Mouse (Mus musculus) embryonic facial prominence, embryonic 10.5 days (tissue): ENCODE data around the gene Pax7. TPM values are rescaled to one million over a fixed set of nuclear protein-coding genes. Genes with fewer than 3 reads are reported as not detected.
A peak's percentile ranks its signal among the peaks of the same experiment; 100 is the strongest.

Source experiments
- DNase-seq: peaks from one replicate; pipeline ENCODE4 v3.0.0-alpha.2; 2017; ENCODE audit warnings: low spot score
- H3K27ac ChIP-seq: fragments of 300-500 bp; sonication (generic); replicated peaks from 2 replicates; pipeline ENCODE4 v1.5.1; 2016; ENCODE audit warnings: mild to moderate bottlenecking
- H3K27me3 ChIP-seq: fragments of 300-500 bp; sonication (generic); replicated peaks from 2 replicates; pipeline ENCODE4 v1.6.1; 2016; ENCODE audit warnings: low read depth, mild to moderate bottlenecking; ENCODE audit not compliant: poor library complexity, severe bottlenecking
- H3K36me3 ChIP-seq: fragments of 300-500 bp; sonication (generic); replicated peaks from 2 replicates; pipeline ENCODE4 v1.6.1; 2016; ENCODE audit warnings: mild to moderate bottlenecking, moderate library complexity
- H3K4me1 ChIP-seq: fragments of 300-500 bp; sonication (generic); 2 replicates; pipeline ENCODE4 v1.6.1; 2016
- H3K4me3 ChIP-seq: fragments of 300-500 bp; sonication (generic); 2 replicates; pipeline ENCODE4 v1.5.1; 2016; ENCODE audit warnings: mild to moderate bottlenecking, moderate library complexity
- H3K9me3 ChIP-seq: fragments of 300-500 bp; sonication (generic); 2 replicates; pipeline ENCODE4 v1.6.1; 2016; ENCODE audit warnings: mild to moderate bottlenecking
- WGBS: fragments of 180-500 bp; shearing (Covaris S2); methylation state at CpG from one replicate; pipeline ENCODE4 v1.1.7; 2016; 5-methylcytosine and 5-hydroxymethylcytosine counted together
- polyA plus RNA-seq: library from polyadenylated mRNA; unstranded; fragments of >200 nt; fragmentation: Nextera tagmentation; extraction: Ambion mirVana; gene quantifications from 2 replicates; pipeline ENCODE4 v1.2.1, GENCODE M21; 2016

The Pax7 gene
- polyA plus RNA-seq, result 1.5 and 2.6 TPM in 2 replicates

DNA sequence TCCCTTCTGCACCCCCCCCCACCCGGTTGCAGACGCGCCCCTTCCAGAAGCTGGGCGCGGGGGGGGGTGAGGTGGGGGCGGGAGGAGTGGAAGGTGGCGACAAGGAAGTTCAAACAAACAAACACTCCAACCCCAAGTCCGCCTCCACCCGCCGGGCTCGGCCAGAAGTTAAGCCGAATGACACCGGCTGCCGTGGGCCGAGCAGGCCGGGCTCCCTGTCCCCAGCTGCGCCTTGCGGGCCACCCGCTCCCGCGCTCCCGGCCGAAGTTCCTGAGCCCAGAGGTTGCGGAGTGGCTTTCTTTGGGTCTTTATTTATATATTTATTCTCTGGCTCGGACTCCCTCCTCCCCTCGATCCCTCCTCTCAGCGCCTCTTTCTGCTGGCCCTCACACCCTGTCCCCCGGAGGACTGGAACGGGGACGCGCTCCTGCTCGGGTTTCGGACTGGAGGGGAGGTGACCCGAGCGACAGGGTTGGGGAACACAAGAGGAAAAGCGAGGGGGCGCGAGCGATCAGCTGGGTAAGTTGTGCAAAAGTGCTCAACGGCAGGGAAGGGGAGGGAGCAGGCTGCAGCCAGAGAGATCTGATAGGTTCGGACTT lies at the start of gene Pax7:
TSS of gene Pax7 (minus strand) at position 493 of the 599 bp plus-strand sequence.
- H3K36me3 ChIP-seq, result no peaks in the 10 kb centered on the region
- peak within 1 kb of the TSS; percentile 82 for H3K27ac ChIP-seq
- WGBS, result under 1% methylated on average over 37 of the region's 41 CpGs
- peaks cover 100% of the 10 kb centered on the region for H3K27me3 ChIP-seq
- peak; percentile 75 for DNase-seq
- H3K4me3 ChIP-seq, result peak within 1 kb of the TSS; percentile 59
- peaks cover 76% of the 10 kb centered on the region for H3K4me1 ChIP-seq
- H3K9me3 ChIP-seq, result no peaks in the 10 kb centered on the region

DNA sequence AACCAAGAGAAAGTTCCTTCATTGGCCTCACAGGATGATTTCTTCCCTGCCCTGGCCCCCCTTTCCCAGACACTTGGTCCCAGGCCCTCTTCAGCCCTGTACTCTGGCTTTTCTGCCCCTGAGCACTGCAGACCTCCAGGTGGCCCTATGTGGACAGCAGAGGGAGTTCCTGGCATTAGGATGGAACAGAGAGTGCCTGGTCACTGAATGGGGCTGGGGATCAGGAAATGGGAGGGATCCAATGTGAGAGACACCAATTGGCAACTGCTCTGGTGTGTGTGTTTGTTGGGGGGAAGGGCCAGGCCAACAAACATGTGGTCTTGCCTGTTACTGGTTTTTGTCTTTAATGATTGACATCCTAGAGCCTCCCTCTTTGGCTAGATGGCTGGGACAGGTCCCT lies 48.5 kb upstream of the Pax7 start:
- Histone ChIP-seq H3K36me3 (no peaks in the 10 kb centered on the region), H3K4me3 (no peak overlapping the region), H3K27me3 (no peaks in the 10 kb centered on the region), H3K4me1 (no peaks in the 10 kb centered on the region), H3K9me3 (no peaks in the 10 kb centered on the region), H3K27ac (no peak overlapping the region)
- DNase-seq, result no peak

DNA sequence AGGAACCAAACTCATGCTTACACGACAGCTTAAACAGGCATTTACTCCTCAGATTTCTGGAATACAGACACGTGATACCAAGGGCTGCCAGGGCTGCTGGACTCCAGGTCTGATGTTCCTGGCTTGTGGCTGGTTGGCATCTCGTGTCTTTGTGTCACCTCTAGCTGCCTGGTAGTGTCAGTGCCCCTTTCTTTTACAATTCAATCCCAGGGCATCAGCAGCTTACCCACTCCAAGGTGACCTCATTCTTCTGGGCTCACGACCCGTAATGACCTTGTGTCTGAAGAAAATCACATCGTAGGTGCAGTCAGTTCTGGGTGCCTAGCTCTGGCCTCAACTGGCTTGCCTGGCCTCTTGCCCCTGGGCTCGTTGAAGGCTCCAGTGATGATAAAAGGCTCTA lies 46.0 kb upstream of the Pax7 start:
- WGBS, result 70% methylated on average over 7 of the region's 7 CpGs
- H3K27ac ChIP-seq, result no peak overlapping the region
- DNase-seq, result no peak

DNA sequence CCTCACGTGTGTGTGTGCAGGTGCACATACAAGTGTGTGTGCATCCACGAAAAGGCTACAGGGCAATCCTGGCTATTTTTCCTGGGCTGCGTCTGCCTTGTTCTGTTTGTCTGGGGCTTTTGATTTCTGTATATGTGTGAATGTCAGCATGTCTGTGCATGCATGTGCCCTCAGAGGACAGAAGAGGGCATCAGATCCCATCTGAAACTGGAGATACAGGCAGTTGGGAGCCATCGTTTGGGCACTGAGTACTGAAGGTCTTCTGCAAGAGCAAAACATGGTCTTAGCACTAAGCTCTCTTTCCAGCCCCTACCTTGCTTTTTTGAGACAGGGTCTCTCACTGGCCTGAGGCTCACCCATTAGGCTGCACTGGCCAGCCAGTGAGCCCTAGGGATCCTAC lies 45.1 kb upstream of the Pax7 start:
- H3K36me3 ChIP-seq, result no peaks in the 10 kb centered on the region
- 0 out of 2 replicates have a peak, but pooled peaks cover 2% of the 10 kb centered on the region for H3K4me1 ChIP-seq
- WGBS, result 69% methylated on average over 4 of the region's 4 CpGs
- H3K4me3 ChIP-seq, result no peak overlapping the region
- H3K9me3 ChIP-seq, result no peaks in the 10 kb centered on the region
- no peak overlapping the region for H3K27ac ChIP-seq
- no peak for DNase-seq
- 0 out of 2 replicates have a peak, but pooled peaks cover 4% of the 10 kb centered on the region for H3K27me3 ChIP-seq

More for the DNA sequence above, 46.0 kb upstream of the Pax7 start:
- Histone ChIP-seq H3K36me3 (no peaks in the 10 kb centered on the region), H3K9me3 (no peaks in the 10 kb centered on the region), H3K4me1 (0 out of 2 replicates have a peak, but pooled peaks cover 2% of the 10 kb centered on the region), H3K4me3 (no peak overlapping the region), H3K27me3 (0 out of 2 replicates have a peak, but pooled peaks cover 4% of the 10 kb centered on the region)

DNA sequence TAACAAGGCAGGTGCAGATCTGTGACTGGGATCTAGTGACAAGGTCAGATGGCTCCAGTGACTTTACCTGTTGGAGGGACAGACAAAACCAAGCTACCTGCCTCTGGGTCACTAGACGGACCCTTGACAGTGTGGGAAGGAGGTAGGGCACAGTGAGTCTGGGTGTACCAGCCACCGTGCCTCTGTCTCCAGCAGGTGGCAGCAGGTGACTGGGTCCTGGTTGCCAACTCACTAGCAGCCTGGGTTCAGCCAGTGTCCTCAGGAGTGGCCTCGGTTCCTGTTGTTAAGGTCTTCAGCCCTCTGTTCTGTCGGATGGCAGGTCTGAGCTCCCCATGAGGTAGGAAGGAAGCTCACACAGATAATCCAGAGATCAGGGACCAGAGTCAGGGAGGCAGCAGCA lies 43.9 kb upstream of the Pax7 start:
- Histone ChIP-seq H3K4me1 (0 out of 2 replicates have a peak, but pooled peaks cover 6% of the 10 kb centered on the region), H3K9me3 (no peaks in the 10 kb centered on the region), H3K36me3 (no peaks in the 10 kb centered on the region), H3K4me3 (no peak overlapping the region), H3K27me3 (0 out of 2 replicates have a peak, but pooled peaks cover 6% of the 10 kb centered on the region), H3K27ac (no peak overlapping the region)
- peak; percentile 81 for DNase-seq
- WGBS, result 8% methylated on average over 4 of the region's 4 CpGs

DNA sequence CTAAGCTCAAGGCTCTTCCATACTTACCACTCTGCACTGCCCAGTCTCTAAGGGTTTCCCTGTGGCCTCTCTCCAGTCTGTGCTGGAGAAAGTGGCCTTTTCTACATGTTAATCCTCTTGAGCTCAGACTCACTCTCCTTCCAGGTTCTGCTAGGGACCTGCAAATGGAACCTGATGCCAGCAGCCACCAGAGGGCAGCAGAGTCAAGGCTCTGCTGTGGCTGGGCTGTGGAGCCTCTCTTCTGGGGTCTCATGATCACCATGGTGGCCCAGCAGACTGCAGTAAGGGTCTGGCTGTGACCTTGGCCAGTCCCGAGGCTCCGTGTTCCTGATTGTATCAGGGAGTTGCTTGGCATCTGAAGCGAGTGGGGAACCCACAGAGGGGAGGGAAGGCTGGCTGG lies 39.3 kb upstream of the Pax7 start:
- WGBS, result 6% methylated on average over 3 of the region's 3 CpGs
- Histone ChIP-seq H3K4me3 (no peak overlapping the region), H3K27me3 (peaks cover 19% of the 10 kb centered on the region; the same call in 1 of the 2 replicates), H3K27ac (no peak overlapping the region), H3K36me3 (no peaks in the 10 kb centered on the region), H3K4me1 (0 out of 2 replicates have a peak, but pooled peaks cover 9% of the 10 kb centered on the region), H3K9me3 (0 out of 2 replicates have a peak, but pooled peaks cover 4% of the 10 kb centered on the region)
- DNase-seq, result peak; percentile 84

DNA sequence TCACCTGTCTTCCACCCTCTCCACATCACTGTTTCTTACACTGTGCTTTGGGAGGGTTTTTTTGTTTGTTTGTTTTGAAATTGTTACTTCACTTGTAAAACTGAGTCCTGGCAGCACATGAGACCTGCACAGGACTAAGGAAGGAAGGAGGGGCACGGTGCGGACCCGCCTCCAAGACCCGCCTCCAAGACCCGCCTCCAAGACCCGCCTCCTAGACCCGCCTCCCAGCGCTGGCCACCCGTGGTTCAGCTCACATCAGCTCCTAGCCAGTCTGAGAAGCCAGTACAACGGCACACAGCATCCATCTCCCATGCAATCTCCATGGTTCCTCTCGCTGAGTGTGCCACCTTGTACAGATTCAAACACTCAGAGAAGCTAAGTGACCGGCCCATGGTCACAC lies 38.4 kb upstream of the Pax7 start:
- H3K27ac ChIP-seq, result no peak overlapping the region
- peak; percentile 53 for DNase-seq
- 24% methylated on average over 12 of the region's 12 CpGs for WGBS

DNA sequence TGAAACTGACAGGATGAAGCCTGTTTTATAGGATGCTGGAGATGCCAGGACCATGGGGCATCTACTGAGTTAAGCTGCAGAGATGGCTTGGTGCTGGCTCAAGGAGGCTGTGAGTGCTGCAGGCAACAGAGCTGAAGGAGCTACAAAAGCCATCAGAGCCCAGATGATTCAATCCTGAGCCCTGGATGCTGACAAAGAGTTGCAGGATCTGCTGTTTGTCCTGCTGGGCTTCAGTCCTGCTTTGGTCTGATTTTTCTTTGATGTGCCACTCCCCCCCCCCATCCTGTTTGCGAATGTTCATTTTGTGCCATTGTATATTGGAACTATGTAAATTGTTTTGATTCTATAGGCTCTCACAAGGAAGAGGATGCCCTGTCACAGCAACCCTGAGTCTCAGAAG lies 29.9 kb upstream of the Pax7 start:
- DNase-seq, result no peak
- H3K36me3 ChIP-seq, result no peaks in the 10 kb centered on the region
- H3K9me3 ChIP-seq, result 0 out of 2 replicates have a peak, but pooled peaks cover 1% of the 10 kb centered on the region
- no peak overlapping the region for H3K27ac ChIP-seq
- H3K4me3 ChIP-seq, result no peak overlapping the region
- peaks cover 4% of the 10 kb centered on the region for H3K27me3 ChIP-seq
- H3K4me1 ChIP-seq, result no peaks in the 10 kb centered on the region
- WGBS, result 81% methylated on average over 1 of the region's 1 CpGs

More for the DNA sequence above, 38.4 kb upstream of the Pax7 start:
- 0 out of 2 replicates have a peak, but pooled peaks cover 4% of the 10 kb centered on the region for H3K9me3 ChIP-seq
- no peak overlapping the region for H3K4me3 ChIP-seq
- H3K27me3 ChIP-seq, result peaks cover 19% of the 10 kb centered on the region; the same call in 1 of the 2 replicates
- no peaks in the 10 kb centered on the region for H3K36me3 ChIP-seq
- H3K4me1 ChIP-seq, result 0 out of 2 replicates have a peak, but pooled peaks cover 9% of the 10 kb centered on the region

DNA sequence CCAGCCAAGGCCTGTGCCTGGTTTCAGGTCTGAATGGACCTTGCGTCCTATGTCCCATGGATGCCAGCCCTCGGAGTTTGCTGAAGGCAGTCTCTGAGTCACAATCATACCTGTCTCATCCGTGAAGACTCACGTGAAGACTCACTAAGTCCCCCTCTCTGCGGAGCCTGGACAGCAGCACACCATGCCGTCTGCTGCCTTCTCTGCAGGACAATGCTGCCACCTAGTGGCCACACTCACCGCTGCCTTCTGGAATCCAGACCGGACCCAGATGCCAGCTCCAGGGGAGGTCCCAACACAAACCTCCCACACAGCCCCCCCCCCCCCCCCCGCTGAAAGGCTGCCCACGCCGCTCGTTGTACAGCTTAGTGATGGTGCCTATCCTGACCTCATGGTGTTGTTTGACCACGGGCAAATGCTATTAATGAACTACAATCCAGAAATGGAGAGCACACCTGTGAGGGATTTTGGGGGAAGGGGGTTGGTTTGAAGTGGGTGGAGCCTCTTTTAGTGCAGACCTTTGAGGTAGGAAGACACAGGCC lies 25.4 kb upstream of the Pax7 start:
- WGBS, result 1% methylated on average over 13 of the region's 13 CpGs
- H3K4me1 ChIP-seq, result no peaks in the 10 kb centered on the region

DNA sequence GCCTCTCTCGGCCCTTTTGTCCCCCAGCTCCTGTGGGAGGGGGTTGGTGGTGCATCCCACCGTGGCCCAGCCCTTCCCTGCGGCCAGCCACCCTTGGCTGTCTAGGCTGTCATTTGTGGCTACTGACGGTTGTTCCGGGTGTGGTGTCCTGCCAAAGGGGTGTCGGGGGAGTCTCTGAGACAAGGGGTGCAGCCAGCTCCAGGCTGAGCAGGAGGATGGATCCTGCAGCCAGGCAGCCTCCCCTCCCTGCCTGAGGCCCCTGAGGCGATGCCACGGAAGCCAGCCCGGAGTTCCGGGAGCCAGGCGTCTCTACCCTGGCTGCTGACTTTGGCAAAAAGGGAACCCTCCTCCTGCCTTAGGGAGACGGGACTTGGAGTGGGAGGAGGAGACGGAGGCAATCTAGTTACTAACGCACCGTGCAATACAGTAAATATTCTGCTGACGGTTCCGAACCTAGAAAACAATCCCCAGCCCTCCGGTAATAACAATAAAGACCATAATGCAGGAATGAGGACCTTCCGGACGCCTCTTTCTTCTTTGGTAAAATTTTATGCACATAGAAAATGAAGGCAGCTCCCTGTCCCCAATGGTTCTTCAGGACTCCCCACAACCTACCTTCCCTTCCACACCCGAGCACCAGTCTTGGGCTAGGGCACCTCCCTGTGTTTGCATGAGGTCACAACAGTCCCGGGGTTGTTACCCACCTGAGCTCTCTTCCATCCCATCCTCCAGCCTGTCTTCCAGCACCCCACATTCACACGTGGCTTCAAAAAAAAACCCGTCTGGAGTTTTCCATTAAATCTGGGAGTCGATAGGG lies 19.1 kb upstream of the Pax7 start:
- Histone ChIP-seq H3K4me1 (peaks cover 15% of the 10 kb centered on the region), H3K9me3 (no peaks in the 10 kb centered on the region), H3K27ac (no peak overlapping the region), H3K36me3 (no peaks in the 10 kb centered on the region), H3K4me3 (peak overlapping the region; percentile 31; the same call in 1 of the 2 replicates), H3K27me3 (peaks cover 98% of the 10 kb centered on the region)
- WGBS, result 3% methylated on average over 25 of the region's 25 CpGs
- peak; percentile 47 for DNase-seq

More for the DNA sequence above, 25.4 kb upstream of the Pax7 start:
- Histone ChIP-seq H3K4me3 (no peak overlapping the region), H3K27ac (no peak overlapping the region), H3K27me3 (peaks cover 49% of the 10 kb centered on the region), H3K36me3 (no peaks in the 10 kb centered on the region), H3K9me3 (no peaks in the 10 kb centered on the region)
- DNase-seq, result peak; percentile 90

DNA sequence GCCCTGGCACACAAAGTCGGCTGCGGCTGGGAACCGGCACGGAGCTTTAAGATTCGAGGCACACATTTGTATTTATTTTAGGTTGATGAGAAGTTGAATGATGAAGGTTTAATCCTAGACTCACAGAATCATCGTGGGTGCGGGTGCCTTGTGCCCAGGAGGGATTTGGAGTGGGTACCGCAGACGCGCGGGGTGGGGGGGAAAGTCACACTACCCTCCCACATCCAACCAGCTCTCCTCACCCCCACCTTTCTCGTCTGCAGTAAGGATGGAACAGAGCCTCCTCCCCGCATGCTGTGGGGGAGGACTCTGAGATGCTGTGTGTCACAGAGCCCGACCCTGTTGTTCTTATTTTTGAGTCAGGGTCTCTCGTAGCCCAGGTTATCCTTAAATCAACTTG lies 18.1 kb upstream of the Pax7 start:
- no peak for DNase-seq
- H3K36me3 ChIP-seq, result no peaks in the 10 kb centered on the region
- 13% methylated on average over 15 of the region's 15 CpGs for WGBS
- H3K27ac ChIP-seq, result no peak overlapping the region
- H3K9me3 ChIP-seq, result no peaks in the 10 kb centered on the region
- peaks cover 97% of the 10 kb centered on the region for H3K27me3 ChIP-seq
- H3K4me3 ChIP-seq, result no peak overlapping the region
- peaks cover 15% of the 10 kb centered on the region for H3K4me1 ChIP-seq

DNA sequence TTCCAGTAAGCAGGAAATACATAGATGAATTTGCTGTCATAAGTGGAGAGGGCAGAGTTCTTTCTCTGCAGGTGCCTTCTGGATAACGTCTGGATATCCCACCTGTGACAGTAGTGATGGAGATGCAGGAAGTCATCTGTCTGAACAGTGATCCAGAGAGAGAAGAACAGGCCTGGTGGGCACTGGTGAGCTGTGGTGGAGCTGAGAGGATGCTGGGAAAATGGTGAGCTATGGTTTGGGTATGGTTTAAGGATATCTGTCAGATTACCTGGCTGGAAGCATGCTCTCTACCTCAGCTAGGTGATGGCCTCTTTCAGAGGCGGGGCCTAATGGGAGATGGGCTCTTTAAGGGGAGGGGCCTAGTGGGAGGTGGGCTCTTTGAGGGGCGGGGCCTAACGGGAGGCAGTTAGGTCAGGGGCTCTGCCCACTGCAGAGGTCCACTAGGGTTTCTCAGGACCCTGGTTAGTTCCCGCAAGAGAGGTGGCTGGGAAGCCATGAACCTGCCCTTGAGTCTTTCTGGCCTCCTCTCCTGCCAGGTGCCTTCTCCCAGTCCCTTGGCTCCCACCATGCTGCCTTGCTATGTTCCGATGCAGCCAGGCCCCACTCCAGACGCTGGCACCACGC lies 17.3 kb upstream of the Pax7 start:
- no peak overlapping the region for H3K27ac ChIP-seq
- no peak for DNase-seq
- H3K4me3 ChIP-seq, result no peak overlapping the region
- 14% methylated on average over 8 of the region's 8 CpGs for WGBS
- no peaks in the 10 kb centered on the region for H3K9me3 ChIP-seq
- no peaks in the 10 kb centered on the region for H3K36me3 ChIP-seq
- peaks cover 97% of the 10 kb centered on the region for H3K27me3 ChIP-seq
- H3K4me1 ChIP-seq, result peaks cover 15% of the 10 kb centered on the region
